Mouse (Mus musculus) lung, postnatal 14 days (tissue): ENCODE data around the gene Sox5.
A peak's percentile ranks its signal among the peaks of the same experiment; 100 is the strongest.
"Not testable (repeated sequence)": the region's sequence is repeated elsewhere in the genome, so short reads cannot be mapped to it uniquely, and the experiment has no call there.

Source experiments
- DNase-seq: peaks from one replicate; pipeline ENCODE4 v3.0.0; 2021

Gene Sox5

GRCm38 (mm10) chr6:144319717-144320116, 462.1 kb downstream of the Sox5 start:
- DNase-seq, result no peak

DNA sequence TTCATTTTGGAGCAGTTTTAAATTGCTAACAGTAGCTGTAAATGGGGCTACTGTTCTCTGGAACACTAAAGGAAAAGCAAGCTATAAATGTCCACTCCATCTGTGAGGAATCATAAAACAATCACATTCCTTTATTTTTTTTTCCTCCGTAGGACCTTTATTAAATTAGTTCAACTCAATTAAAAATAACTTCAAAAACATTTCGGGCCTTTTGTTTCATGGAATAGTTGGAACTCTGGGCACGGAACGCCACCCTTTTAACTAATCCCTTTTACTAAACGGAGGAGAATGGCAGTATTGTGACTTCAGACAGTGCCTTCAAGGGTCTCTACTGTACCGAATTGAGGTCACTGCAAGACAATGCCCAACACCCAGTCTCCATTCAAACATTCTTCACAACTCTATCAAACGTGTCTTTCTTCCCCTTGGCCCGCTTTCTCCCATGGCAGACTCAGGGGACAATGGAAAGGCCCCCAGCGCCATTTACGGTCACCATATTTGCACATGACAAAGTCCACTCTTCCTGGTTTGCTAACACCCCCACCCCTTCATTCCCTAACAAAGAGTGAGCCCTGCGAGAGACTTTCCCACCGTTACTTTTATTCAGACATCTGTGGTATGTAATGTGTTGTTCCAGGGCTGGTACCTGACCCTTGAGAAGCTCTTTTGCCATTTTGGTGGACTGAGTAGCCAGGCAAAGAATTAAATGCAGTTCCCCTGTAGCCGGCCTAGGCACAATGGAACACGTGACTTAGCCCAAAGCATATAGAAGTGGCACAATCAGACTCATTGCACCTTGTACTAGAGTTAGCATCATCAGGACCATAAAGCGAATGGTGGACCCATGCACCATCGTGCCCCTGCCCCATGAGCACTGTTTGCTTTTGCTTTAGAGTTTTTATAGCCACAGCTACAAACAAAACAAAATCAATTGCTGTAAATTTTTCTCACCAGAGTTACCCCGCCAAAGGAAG, 468.7 kb downstream of the Sox5 start:
- DNase-seq, result no peak

DNA sequence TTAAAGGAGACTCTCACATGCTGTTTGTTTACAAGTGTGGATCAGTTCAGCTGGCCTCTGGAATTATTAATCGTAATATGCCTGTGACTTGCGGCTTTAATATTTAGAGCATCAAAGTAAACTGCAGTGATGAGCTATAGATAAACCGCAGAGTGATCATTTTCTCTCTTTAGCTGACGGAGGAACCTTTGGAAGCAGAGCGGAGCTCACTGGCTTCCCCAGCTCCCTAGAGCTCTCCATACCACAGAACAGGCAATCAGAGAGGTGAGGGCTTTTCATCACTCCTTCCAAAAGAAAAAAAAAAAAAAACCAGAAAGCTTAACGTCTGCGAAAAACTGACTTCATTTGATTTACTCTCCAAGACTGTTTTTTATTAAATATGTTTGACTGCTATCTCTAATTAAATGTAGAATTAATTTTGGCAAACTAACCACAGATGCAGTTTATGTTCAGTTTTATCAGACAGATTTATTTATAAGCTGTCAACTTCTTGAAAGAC, 469.4 kb downstream of the Sox5 start:
- DNase-seq, result no peak

DNA sequence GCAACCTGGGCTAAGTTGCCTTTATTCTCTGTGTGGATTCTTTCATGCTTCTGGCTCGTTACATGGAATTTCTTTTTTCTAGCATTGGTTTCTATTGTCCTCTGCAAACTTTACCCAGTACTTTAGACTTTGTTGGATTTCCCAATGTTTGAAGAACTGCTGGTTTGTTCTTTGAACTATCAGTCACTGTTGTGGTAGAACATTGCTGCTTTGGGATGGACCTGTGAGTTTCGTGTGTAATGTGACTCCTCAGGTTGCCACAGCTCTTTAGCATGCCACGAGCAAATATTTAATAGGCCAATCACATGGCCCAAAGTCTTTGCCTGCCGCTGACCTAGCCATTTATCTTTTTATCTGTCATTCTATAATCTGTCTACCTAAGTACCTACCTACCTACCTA, 470.0 kb downstream of the Sox5 start:
- no peak for DNase-seq

DNA sequence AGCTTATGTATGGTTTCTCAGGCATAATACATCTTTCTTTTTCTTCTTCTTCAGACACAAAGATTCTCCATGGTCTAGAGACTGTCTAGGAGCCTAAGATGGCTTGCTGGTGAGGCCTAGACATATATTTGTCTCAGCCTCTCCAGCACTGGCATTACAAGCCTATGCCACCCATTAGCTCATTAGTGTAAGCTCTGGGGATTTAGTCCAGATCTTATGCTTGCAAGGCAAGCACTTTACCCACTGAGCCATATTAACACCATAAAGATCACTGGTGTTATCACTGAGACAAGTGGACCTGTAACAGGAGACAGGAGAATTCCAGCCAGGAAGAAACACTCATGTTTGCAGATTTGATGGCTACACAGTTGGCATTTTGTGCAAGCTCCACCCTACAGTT, 472.6 kb downstream of the Sox5 start:
- no peak for DNase-seq

- DNase-seq, result no peak
Measured at GRCm38 (mm10) chr6:144307551-144308149, 474.1 kb downstream of the Sox5 start.

- no peak for DNase-seq
Measured at GRCm38 (mm10) chr6:144302823-144303222, 479.0 kb downstream of the Sox5 start.

DNA sequence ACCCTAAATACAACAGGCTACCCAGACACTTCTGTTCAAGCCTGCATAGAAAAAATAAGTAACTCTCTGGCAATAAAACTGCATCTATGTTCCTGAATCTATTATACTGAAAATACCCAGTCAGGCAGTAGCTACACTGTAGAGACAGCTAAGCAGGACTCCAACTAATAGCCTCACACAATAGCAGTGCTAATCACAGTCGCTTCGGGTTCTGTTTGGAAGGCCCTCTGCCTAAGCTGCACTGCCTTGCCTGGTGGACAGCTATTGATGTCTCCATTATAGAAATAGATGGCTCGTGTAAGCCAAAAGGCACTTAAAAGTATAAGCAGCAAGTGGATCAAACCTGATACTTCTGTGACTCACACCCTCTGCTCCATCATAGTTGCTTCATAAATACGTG, 480.7 kb downstream of the Sox5 start:
- no peak for DNase-seq

GRCm38 (mm10) chr6:144299503-144299858, 482.3 kb downstream of the Sox5 start:
- DNase-seq, result no peak

DNA sequence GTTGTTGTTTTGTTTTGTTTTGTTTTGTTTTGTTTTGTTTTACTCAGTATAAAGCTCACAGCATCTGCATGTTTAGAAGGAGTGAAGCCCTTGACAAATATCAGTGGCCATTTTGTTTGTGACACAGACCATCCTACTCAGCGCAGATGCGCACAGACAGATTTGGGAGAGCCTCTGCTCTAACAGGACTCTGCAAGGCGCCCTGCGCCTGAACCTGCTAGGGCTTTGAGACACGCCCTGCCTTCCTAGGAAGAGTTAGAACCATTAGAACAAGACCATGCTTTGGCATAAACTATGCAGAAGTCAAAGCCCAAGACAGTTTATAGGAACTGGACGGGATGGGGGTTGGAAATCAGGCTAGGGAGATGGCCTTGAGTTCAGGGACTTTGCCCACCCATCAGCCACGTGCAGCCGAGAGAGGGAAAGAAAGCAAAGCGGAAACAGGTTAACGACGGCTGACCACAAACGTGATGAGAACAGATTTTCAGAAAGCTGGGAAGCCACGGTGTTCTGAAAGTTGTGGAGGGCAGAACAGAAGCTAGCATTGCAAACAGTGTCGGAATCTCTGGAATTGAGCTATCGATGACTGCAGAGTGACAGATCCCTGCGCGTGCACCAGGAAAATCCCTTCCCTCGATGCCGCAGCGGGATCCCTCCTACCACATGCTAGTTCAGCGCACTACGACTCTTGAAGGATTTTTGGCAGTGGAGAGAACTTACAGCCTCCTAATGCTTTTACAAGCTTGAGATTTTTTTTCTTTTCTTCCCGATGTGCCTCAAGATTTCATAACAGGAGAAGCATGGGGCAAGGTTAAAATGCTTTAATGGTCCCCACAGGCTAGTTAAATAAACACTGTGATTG, 482.9 kb downstream of the Sox5 start:
- no peak for DNase-seq

GRCm38 (mm10) chr6:144297846-144298245, 483.9 kb downstream of the Sox5 start:
- DNase-seq, result peak; percentile 16

DNA sequence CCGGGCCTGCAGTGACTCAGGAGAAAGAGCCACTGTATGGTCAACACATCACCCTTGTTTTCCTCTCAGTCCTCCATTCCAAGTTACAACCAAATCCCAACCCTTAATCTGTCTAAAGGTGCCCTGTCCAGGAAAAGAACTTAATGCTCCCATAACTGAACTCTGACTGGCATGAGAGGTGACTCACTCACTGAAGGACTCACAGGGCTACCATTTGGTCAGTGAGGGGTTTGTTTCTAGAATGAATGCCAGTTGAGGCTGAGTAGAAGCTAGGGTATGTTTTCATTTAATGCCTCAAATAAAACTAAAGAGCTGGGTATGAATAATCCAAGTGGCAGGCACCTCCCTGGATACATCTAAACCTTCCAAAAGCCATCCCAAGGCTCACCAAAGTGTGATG, 484.6 kb downstream of the Sox5 start:
- DNase-seq, result no peak

DNA sequence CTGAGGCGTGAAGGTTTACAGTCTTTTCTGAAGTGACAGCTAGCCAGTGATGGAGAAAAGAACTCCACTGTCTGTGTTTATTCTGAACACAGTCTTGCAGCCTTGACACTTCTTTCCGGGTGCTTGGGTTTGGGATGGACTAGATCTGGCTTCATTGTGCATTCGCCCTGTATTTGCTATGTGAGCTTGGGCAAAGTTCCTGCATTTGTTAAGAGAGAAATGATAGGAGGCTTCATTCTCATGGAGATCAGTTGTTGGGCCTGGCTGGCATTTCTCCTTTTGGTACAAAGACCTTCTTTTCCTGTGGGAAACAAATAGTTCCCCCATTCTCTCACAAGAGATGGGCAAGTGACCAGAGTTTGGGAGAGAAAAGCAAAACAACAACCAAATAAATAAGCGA, 490.3 kb downstream of the Sox5 start:
- no peak for DNase-seq

DNA sequence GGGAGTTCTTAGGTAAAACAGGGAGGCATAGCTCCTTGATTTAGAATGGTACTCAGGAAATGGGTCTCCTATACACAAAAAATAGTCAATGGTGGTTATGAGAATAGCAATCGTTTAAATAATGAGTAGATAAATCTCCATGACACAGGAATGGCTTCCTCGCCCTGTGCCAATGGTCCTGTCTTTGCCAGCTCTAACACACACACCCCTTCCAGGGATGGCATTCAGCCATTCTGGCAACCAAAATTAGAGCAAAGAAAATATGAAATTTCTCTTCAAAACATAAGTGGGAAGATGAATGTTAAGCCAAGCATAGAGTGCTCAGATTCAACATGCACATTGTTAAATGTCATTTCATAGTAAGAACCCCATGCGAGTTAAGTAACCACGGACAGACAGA, 495.7 kb downstream of the Sox5 start:
- DNase-seq, result no peak

GRCm38 (mm10) chr6:144283191-144283590, 498.6 kb downstream of the Sox5 start:
- DNase-seq, result no peak

- DNase-seq, result no peak
Measured at GRCm38 (mm10) chr6:144282756-144283155, 499.0 kb downstream of the Sox5 start.

- DNase-seq, result no peak
Measured at GRCm38 (mm10) chr6:144281661-144282060, 500.1 kb downstream of the Sox5 start.

- no peak for DNase-seq
Measured at GRCm38 (mm10) chr6:144278505-144279053, 503.2 kb downstream of the Sox5 start.

DNA sequence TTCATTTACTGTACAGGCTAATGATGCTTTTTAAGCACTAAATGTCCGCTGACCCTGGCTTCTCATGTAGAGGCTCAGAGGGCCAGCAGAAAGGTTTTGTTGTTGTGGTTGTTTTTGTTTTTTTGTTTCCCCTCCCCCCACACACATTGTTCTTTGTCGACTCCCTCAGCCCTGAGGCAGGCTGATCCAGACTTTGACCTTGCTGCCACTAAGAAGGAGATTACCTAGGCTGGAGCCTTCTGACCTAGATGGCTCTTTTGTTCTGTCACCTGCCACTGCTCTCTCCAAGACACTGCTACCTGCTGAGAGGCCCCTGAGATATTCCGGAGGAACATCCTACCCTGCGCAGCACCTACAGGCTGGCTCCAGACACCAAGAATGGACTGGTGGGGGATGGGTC, 508.4 kb downstream of the Sox5 start:
- not testable (repeated sequence) for DNase-seq

DNA sequence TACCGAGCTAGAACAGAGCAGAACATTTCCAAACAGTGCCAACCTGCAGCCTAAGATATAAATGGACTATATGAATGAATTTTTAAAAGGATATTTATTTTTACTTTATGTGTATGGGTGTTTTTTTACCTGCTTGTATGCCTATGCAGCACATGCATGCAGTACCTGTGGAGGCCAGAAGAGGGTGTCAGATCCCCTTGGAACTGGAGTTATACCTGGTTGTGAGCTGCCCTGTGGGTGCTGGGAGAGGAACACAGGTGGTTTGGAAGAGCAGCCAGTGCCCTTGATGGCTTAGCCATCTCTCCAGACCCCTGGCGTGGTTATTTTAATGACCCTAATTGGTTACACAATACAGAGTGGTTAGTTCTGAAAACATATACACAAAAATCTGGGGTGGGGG, 510.5 kb downstream of the Sox5 start:
- DNase-seq, result no peak

GRCm38 (mm10) chr6:144270306-144270705, 511.5 kb downstream of the Sox5 start:
- DNase-seq, result no peak

DNA sequence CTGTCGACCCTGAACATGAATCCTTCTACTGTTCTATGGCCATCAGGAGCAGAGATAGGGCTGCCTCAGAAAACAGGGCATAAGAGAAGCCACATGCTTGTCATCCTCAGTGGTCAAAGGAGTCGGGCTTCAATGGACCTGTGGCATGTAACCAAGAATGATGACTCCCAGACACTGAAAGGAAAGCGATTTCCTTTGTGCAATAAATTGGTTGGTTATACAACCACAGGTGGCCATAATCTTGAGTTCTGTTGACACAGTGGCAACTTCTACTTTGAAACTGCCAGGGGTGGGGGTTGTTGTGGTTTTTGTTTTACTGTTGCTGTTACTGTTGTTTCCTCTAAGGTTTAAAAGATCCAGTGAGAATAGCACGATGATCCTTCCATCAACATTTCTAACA, 512.1 kb downstream of the Sox5 start:
- no peak for DNase-seq

- no peak for DNase-seq
Measured at GRCm38 (mm10) chr6:144265752-144266151, 516.0 kb downstream of the Sox5 start.
